Mouse (Mus musculus): ENCODE results near the gene Nek7. TPM values are rescaled to one million over a fixed set of nuclear protein-coding genes. Genes with fewer than 3 reads are reported as not detected.
A peak's percentile ranks its signal among the peaks of the same experiment; 100 is the strongest.

The Nek7 gene
- total RNA-seq, 2 experiments from 2014 or later: 62.1 to 63.5 TPM

DNA sequence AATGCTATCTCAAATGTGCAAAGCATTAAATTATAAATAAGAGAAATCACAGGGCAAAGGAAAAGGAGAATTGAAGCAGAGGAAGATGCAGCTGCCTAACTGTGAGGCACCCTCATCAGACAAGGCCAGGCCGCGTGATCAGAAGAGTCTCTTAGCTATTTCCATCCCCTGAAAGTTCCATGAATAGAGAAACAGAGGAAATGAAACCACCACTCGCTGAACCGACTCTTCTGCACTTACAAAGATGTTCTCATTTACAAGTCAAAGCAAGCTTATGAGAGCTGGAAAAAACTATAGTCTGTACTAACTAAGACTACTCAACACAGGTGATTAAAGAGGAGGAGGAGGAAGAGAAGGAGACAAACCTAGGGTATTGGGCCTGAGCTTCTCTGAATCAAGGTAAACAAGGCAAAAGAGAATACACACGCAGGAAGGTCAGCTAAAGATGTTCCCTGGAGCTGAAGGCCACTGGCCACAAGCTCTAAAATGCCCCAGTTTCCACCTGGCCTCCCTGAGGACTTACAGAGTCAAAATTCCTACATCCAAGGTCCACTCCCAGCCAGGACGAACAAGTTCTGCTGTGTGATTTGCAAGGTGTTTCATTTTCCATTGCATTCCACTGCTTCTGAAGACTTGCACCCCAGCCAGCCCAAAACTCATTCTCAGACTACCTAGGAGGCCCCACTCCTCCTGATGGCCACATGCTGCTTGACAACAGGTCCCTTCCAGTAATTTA lies 5.2 kb downstream of the Nek7 start:
- DNase-seq: peak in 1 of 2 experiments; percentile 14

DNA sequence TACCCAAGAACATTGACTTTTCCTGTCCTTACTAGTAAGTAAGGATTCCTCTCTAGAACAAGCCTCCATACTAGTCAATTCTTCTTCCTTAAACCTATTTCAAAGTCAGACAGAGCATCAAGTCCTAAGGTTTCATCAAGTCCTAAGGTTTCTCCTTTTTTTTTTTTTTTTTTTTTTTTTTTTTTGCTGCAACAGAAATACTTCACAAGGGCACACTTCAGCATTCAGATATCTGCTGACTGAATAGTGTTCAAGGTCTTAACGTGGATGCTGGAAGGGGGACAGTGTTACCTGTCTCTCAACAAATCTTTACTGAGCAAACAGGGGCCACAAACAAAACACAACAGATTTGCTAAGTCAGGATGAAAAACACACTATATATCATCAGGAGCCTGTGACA lies 7.8 kb downstream of the Nek7 start:
- DNase-seq: no peak
- intact Hi-C loops (cut with DNase I): no loop called here

More for the DNA sequence above, 5.2 kb downstream of the Nek7 start:
- intact Hi-C loops (cut with DNase I): loop anchor here (5.0 kb wide), 1 partner anchor 107 kb away; no protein-coding TSS in a partner anchor

DNA sequence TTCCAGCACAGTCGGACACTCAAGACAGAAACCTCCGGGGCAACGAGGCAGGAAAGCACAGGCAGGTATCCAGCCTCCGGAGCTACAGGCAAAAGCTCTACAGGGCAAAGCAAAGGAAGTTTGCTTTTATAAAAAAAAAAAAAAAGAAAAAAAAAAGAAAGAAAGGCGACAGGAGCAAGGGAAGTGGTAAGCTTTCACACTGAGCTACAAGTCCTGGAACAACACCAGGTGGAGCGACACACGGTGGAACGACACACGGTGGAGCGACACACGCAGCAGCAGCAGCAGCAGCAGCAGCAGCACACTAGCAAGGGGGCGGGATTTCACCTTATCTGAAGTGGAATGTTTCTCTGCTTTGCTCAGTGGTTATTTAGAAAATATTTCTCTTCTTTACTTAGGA lies 10.8 kb downstream of the Nek7 start:
- intact Hi-C loops (cut with DNase I): no loop called here
- DNase-seq: peak; percentile 35 to 39

DNA sequence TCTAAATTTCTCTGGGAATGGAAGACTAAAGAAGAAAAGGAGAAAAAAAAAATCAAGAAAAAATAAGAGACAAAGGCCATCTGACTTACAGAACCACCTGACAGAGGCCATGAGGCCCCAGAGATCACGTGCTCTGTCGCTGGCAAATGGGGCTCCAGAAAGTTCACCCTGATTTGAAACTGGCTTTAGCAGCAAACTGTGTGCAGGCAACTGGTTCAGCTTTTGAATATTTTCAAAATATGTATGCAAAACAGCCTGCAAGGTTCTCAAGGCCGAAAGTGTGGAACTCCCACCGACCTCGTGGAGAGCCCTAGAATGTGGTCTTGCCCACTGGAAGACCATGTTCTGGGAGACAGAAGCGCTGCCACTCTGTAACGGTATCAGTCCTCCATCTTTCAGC lies 11.6 kb downstream of the Nek7 start:
- DNase-seq: no peak
- intact Hi-C loops (cut with DNase I): no loop called here

DNA sequence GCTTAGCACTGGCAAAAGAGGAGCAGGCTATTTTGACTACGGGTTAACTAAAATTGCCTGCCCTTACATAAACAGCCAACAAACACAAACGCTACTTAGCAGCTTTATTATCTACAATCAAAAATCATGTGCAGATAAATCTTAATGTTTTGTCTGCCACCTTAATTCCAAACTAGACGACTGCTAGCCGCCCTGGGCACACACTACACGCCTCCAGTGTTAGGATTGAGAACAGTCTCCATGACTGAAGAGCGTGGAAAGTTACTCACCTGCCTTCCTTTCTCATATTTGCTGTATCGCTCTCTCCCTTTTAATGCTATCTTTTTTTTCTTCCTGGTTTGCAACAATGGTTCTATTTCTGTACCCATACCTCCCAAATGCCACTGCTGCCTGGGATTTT lies 12.1 kb downstream of the Nek7 start:
- no peak for DNase-seq
- intact Hi-C loops (cut with DNase I): no loop called here

DNA sequence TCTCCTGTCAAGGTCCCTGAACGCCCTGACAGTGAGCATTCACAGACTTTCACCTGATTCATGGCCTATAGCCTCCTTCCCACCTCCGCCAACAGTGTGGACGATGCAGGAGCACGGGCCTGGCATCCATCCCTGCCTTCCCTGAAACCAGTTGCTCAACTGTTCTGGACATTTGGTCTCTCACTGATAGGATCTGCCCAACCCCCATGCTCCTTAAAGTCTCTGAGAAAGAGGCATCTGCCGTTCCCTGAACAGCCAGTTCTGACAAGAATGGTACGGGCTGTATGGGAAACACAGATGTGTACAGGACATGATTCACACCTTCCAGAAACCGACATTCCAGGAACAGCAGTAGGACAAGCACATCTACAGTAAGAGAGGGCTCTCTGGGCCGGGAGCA lies 13.2 kb downstream of the Nek7 start:
- peak in 1 of 2 experiments; percentile 20 for DNase-seq
- intact Hi-C loops (cut with DNase I): no loop called here

DNA sequence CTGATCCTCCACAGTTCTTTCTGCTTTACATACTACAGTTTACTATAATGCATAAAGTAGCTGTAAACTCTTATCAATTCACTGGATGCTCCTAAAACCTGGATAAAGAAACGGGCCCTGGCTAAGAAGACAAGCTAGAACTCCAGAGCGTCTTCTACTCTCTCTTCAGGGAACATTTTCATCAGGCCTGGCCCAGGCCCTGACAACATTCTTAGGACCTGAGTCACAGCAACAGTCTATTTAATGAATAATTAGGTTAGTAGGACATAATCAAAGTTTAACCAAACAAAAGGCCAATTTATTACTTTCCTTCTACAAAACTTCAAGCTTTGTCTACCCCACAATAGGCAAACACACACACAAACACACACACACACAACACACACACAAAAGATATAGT lies 15.2 kb downstream of the Nek7 start:
- DNase-seq: peak in 1 of 2 experiments; percentile 39
- intact Hi-C loops (cut with DNase I): no loop called here

DNA sequence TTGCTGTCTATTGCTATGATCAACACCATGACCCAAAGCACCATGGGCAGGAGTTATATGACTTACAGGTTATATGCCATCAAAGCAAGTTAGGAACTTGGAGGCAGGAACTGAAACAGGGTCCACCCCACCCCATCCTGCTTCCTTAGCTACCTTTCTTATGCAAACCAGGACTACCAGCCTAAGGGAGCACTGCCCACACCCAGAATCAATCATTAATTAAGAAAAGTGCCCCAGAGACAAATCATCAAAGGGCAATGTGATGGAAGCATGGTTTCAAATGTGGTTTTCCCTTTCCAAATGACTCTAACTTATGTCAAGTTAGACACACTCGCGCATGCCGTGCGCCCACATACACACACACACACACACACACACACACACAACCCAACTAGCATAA lies 16.0 kb downstream of the Nek7 start:
- intact Hi-C loops (cut with DNase I): no loop called here
- no peak for DNase-seq

DNA sequence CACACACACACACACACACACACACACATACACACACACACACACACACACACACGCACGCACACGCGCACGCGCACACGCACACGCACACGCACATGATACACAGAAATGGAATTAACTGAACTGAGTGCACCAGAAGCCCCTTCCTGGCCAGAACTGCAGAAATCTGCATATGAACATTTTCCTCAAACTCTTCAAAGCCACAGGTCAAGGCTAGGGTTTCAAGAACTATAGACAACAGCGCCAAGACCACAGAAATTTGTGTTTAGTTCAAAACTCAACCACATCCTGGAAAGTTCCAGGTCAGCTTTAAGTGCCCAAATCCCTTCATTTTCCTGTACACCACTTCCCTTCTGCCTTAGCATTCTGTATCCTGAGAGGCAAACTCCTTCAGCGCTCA lies 21.9 kb downstream of the Nek7 start:
- intact Hi-C loops (cut with DNase I): no loop called here
- no peak for DNase-seq

DNA sequence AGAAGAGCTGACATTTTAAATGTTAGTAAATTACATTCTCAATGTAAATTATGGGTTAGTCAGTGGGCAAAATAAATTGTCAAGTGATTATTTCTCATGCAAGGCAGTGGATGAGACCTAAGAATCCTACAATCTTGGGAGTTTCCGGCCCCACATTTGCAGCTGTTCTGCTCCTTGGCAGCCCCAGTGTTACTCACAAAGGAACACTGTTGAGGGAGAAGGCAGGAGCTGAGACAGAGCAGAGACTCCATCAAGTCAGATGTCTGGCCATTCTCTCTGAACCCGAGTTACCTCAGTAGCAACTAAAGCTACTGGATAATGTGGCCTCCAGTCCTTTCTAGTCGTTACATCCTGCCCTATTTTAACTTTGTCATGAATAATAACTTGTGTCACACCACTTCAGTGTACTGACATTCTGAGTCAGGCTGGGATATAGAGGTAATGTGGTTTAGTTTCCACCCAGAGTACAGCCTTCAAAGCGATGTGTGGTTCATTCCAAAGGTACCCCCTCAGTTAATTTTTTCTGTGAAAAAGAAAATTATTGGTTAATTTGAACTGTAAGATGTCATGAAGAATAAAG lies 23.7 kb downstream of the Nek7 start:
- intact Hi-C loops (cut with DNase I): no loop called here
- DNase-seq: peak; percentile 49 to 52

DNA sequence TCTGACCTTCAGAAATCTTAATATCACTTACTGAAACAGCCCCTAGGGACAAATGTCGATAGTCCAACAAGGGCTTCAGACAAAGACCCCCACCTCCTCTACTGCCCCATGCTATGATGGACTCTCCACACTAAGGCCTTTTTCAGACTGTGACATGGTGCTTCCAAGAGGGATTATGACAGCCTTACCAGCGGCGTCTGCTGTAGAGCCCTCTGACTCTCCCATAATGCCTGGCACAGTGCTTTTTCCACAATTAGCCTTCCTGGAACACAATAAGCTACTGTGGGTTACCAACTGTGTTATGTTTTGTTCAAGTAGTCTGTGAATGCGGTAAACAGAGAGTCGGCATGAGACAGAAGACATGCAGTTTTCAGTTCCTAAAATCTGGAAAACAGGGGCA lies 25.0 kb downstream of the Nek7 start:
- DNase-seq: no peak

DNA sequence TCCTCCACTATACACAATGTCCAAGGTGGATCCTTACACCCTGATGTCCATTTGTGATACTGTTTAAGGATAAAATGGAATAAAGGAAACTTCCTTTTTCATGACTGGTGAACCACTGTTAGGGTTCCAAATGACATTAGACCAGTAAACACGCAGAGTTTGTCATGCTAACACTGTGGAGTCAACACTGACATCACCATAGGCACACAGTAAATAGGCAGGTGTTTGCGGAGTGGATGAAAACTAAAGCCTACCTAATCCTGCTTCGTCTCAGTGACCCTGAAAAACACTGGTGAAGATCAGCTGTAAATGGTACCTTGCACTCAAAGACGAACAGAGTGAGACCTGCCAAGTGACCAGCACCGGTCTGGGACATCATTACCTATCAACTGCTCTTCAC lies 26.0 kb downstream of the Nek7 start:
- DNase-seq: no peak
- intact Hi-C loops (cut with DNase I): no loop called here

More for the DNA sequence above, 25.0 kb downstream of the Nek7 start:
- intact Hi-C loops (cut with DNase I): no loop called here

DNA sequence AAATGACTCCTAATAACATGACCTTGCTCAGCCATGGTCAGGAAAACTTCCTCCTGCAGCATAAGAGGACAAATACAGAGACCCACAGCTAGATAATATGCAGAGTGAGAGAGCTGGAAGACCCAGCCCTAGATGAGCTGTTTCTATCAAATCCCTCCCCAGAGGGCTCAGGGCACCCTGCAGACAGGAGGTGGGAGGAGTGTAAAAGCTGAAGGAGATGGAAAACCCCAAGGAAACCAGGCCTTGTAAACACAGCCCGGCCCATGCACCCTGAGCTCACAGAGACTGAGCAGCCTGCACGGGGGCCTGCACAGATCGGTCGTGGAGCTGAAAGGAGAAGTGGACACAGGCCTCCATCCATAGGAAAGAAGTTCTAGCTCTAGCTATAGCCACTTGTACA lies 27.5 kb downstream of the Nek7 start:
- DNase-seq: no peak
- intact Hi-C loops (cut with DNase I): no loop called here

DNA sequence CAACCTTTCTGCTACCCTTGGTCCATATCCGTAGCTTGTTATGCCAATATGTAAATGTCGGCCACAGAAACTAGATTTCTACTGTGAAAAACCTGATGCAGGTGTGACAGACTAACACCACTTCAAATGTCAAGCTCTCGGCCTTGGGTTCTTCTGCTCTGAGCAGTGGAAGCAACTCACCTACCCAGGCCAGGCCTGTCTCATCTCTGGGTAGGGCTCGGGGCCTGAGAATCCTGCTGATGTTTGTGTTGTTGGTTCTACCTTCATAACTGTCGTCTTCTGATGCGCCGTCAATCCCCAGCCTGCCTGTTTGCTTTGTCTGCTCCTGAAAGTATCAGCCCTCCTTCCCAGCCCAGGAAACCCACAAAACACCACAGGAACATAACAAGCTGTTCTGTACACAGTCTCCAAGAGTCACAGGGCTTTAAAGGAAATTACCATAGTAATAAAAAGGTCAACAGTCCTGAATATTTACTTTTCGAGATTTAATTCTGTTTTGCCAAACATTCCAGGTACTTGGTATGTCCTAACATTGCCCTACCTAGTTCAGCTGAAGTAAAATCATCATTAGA lies 29.4 kb downstream of the Nek7 start:
- intact Hi-C loops (cut with DNase I): no loop called here
- DNase-seq: no peak

DNA sequence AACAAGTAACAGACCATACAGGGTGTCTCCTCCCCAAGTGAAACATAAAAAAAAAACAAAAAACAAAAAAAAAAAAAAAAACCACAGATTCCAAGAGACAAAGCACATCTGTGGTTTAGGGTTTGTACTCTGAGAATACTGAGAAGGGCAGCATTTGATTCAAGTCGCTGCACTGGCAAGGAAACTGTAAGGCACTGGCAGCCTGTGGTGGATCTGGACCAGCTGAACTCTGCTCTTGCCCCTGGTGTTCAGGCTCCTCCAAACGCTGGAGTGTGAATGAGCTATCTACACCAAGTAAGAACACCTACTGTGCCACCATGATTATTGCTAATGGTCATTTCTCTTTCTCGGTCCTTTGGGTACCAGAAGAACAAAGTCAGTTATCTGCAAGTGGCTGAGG lies 30.8 kb downstream of the Nek7 start:
- intact Hi-C loops (cut with DNase I): no loop called here
- DNase-seq: no peak

DNA sequence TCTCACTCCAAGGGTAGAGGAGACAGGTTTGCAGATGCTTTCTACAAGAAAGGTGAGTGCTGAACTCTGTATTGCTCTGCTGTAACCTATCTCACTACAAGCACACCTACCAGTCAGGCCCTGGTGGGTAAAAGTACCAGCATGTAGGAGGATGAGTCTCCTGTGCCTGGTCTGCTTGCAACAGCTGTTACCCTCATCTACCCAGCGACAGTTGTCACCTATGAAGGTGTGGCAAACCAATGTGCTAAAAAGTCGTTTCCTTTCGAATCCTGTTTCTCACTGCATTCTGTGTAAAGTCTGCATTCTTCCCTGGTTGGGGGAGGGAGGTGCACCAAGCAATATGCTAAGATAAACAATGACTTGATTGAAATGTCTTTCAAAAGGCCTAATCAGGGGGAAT lies 32.1 kb downstream of the Nek7 start:
- no peak for DNase-seq
- intact Hi-C loops (cut with DNase I): no loop called here

DNA sequence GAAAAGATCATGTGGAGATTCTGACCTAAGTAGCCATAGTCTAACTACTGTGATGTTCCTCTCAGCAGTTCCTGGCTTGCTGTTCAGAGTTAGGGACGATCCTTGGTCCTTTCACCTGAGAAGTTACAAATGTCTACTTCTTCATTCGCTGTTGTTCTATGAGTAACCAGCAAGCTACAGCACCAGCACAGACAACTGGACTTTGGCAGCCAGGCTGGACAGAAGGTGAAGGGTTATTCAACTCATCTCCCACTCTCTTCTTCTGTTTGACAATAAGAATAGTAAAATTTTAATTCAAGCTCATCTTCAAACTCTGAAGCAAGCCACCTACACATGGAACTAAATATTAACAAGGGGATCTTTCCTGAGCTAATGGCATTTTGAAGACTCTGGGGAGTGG lies 33.0 kb downstream of the Nek7 start:
- intact Hi-C loops (cut with DNase I): no loop called here
- no peak for DNase-seq

DNA sequence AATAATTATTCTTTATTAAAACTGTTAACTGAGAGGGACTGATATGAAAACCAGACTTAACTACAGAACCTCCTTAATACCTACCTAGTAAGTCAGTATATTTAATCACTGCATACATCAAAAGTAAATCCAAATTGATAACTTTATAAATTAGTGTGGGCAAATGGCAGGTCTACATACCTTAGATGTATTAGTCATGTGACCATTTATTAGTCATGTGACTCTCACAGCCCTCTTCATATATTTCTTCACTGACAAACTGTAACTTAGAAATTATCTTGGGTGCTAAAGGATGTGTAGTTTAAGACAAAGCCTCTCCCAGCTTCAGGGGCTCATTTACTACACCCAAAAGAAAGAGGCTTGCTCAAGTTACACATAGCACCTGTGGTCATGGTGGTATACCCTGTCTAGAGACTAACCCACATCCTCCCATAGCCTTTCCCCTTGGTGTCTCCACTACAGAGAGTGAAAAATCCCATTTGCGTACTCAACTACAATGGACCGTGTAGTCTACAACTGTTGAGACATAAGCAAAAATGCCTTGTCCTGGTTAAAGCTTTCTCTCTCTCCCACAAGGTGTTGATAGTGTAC lies 35.4 kb downstream of the Nek7 start:
- intact Hi-C loops (cut with DNase I): no loop called here

DNA sequence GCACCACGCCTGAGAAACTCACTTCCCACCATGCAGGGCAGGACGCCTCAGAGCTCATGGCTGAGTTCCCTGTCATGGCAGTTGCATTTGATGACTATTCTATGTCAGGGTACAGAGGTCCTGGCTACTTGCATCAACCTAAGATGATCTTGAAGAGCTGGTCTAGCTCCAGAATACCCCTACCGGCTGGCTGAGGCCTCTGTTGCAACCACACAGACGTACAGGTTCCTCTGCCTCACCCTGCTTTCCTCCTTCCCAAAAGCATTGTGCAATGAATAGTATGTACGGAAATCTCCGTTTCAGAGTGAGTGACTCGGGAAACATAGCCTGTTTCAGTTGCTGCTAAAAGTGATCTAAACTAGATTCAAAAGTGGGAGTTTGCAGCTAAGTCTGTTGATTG lies 37.7 kb downstream of the Nek7 start:
- no peak for DNase-seq
- intact Hi-C loops (cut with DNase I): no loop called here

More for the DNA sequence above, 35.4 kb downstream of the Nek7 start:
- no peak for DNase-seq

DNA sequence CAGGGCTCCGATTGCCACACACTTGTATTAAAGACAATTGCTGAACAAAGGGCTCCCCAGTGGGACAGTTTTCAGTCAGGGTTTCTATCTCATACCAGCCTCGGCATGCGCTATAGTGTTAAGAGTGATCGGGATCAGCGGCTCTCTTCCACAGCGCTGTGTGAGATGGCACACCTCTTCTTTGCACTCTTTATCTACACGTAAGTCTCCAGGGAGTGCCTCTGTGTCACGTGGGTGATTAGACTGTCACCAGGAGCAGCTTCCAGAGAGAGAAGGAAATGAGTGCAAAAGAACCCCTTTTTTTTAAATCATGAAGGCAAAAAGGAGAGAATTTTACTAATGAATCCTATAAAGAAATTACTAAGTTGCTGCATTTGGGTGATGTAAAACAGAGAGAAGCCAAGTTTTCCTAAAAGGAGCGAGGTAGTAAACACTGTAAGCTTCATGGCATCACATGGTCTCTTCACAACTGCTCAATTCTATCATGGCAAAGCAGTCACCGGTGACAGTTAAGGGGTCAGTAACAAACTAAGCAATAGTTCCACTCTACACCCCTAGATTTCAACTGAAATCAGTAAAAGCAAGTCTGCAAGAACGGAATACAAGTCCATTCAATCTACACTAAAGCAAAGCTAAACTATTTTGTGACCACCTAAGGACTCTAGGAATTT lies 40.0 kb downstream of the Nek7 start:
- DNase-seq: no peak
- intact Hi-C loops (cut with DNase I): no loop called here

DNA sequence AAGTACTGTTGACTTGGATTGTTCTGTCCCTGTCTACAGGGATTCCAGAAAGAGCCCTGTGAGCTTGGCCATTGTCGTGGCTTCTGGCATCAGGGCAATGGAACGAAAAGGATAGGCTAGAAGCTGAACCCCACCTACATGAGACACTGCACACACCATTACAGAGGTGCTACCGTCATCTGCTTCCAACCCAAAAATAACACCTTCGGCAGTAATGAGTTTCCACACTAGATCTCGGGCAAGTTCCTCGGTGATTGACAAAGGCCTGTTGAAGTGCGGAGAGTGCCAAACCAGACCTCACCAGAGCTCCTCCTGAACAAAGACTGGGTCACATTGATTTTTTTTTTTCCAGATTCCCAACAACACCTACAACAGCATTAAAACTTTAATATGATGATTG lies 40.7 kb downstream of the Nek7 start:
- intact Hi-C loops (cut with DNase I): no loop called here
- DNase-seq: no peak

Measured in heart, postnatal 10 days (tissue).